Mouse (Mus musculus): ENCODE measurements at regions not wholly inside any gene's neighbourhood (a gene's known extent, or its start where the extent isn't known, plus 50 kb on each side); places are given as distances from the start of the nearest gene placed in this dataset.

DNA sequence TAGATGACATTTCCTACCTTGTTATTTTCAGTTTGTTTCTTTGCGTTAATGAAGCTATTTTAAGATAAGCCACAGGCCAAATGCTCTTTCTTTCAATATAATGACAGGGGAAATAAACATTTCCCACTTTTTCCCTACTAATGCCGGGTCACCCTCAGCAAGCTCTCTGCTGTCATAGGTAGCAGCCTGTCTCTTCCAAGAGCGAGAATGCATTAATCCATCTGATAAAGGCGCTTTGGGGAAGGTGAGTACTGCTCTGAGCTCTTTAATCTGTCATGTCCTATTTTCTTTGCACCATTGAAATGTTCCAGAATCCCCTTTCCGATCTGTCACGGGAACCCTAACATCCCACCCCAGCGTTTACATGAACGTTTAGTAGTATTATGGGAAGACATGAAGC is 96.0 kb upstream of the Mrps30 start:
- WGBS, result 61% methylated on average over 8 of the region's 8 CpGs
- no peaks in the 10 kb centered on the region for H3K36me3 ChIP-seq

DNA sequence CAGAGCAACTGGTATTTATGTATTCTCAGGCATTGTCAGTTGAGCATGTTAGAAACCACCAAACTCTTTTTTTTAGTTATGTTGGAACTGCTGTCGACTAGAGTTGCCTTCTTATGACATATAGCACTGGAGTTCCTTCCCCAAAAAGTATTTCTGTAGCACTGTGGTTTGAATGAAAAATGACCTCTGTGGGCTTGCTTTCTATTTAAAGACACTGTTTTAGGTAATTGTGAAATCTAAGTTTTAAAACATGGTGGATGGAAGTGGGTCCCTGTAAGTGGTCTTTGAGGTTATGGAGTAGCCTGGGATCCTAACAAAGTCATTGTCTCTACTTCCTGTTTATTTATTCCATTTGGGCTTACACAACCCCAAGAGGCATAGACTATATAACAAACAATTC is 93.2 kb upstream of the Mrps30 start:
- H3K36me3 ChIP-seq, result no peaks in the 10 kb centered on the region
- no peak overlapping the region for H3K4me3 ChIP-seq (replicated peaks)
- 84% methylated on average over 1 of the region's 1 CpGs for WGBS
- ATAC-seq (ENCODE audit: low FRiP score), result no peak
- no peak overlapping the region for H3K4me2 ChIP-seq
- no peaks in the 10 kb centered on the region for H3K27me3 ChIP-seq (replicated peaks)
- no peak overlapping the region for H3K9ac ChIP-seq (replicated peaks)
- H3K4me1 ChIP-seq, result no peaks in the 10 kb centered on the region
- H3K9me3 ChIP-seq (replicated peaks), result no peaks in the 10 kb centered on the region
- no peak overlapping the region for H3K27ac ChIP-seq (replicated peaks)

More for the DNA sequence above, 96.0 kb upstream of the Mrps30 start:
- ATAC-seq (ENCODE audit: low FRiP score), result no peak
- Histone ChIP-seq H3K4me3 (replicated peaks) (no peak overlapping the region), H3K27me3 (replicated peaks) (no peaks in the 10 kb centered on the region), H3K9ac (replicated peaks) (no peak overlapping the region), H3K4me2 (no peak overlapping the region), H3K9me3 (replicated peaks) (no peaks in the 10 kb centered on the region), H3K4me1 (no peaks in the 10 kb centered on the region), H3K27ac (replicated peaks) (no peak overlapping the region)

DNA sequence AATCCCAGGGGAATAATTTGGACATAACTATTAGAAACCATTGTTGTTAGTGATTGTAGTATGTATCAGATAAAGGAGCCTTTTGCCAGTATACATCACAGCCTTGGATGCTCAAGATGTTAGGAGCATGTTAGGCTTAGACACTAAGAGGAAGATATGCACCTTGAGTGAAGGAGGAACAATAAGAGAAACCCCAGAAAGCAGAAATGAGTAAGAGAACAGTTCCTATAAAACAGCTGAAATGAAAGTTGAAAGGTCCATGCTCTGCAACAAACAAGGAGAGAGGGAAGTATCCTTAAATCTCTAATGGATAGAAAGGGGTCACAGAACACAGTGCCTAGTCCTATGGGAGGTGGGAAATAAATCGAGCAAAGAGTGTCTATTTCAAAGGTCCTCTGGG is 91.4 kb upstream of the Mrps30 start:
- no peak for ATAC-seq (ENCODE audit: low FRiP score)
- Histone ChIP-seq H3K36me3 (no peaks in the 10 kb centered on the region), H3K27ac (replicated peaks) (no peak overlapping the region), H3K9me3 (replicated peaks) (no peaks in the 10 kb centered on the region), H3K4me3 (replicated peaks) (no peak overlapping the region), H3K27me3 (replicated peaks) (no peaks in the 10 kb centered on the region), H3K4me1 (no peaks in the 10 kb centered on the region), H3K9ac (replicated peaks) (no peak overlapping the region), H3K4me2 (no peak overlapping the region)
- WGBS, result 68% methylated on average over 1 of the region's 1 CpGs

DNA sequence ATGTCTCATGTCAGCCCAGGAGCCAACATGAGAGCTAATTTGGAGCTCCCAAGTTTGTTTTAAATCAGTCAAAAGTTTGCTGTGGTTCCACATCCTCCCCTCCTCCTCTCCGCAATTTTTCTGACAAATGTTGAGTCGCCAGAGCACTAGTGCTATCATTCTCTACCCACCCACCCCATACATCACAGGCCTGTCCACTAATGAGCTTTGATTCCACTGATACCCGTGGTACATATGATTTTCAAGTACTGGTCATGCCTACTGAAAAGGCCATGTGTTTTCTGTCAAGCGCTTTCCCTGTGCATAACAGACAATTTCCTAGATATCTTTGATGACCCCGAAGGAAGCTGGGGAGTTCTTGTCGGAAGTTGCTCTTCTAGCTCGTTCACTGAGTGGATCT is 85.5 kb upstream of the Mrps30 start:
- Histone ChIP-seq H3K36me3 (no peaks in the 10 kb centered on the region), H3K4me1 (no peaks in the 10 kb centered on the region), H3K4me2 (no peak overlapping the region), H3K9me3 (replicated peaks) (no peaks in the 10 kb centered on the region), H3K9ac (replicated peaks) (no peak overlapping the region), H3K27me3 (replicated peaks) (no peaks in the 10 kb centered on the region), H3K4me3 (replicated peaks) (no peak overlapping the region), H3K27ac (replicated peaks) (no peak overlapping the region)
- ATAC-seq (ENCODE audit: low FRiP score), result no peak
- 89% methylated on average over 7 of the region's 7 CpGs for WGBS

DNA sequence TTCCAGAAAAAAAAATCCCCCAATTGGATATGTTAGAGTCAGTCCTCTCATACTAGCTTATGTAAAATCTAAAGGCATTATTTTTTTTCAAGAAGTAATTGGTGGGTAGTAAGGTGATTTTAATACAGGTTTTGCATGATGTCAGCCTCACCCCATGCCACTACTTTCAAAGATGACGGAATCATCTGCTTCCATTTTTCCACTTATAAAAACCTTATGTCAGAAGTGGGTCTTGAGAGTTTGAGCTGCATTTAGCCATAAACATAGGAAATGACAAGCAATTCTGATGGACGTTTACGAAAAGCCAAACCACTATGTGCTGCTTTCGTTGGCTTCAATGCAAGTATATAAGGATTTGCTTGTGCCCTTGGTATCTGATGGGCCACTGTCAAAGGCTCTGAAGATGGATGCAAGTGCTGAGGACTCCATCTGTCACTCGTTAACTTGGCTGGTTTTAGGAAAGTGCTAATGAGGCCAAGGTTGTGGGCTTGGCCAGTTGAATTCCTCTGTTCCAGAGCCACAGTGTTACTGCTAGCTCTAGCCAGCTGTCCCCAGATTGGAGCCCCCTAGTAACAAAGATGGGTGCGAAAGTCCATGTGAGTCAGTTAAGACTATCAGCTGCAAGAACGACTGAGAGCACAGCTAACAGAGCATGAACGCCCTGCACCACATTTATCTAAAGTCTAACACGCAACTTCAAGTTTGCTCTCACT is 72.8 kb upstream of the Mrps30 start:
- Histone ChIP-seq H3K36me3 (no peaks in the 10 kb centered on the region), H3K4me3 (replicated peaks) (no peak overlapping the region), H3K4me2 (no peak overlapping the region), H3K27me3 (replicated peaks) (no peaks in the 10 kb centered on the region), H3K4me1 (no peaks in the 10 kb centered on the region), H3K9ac (replicated peaks) (no peak overlapping the region), H3K27ac (replicated peaks) (no peak overlapping the region), H3K9me3 (replicated peaks) (no peaks in the 10 kb centered on the region)
- WGBS, result 90% methylated on average over 9 of the region's 9 CpGs
- ATAC-seq (ENCODE audit: low FRiP score), result no peak

- no peaks in the 10 kb centered on the region for H3K27me3 ChIP-seq (replicated peaks)
- ATAC-seq (ENCODE audit: low FRiP score), result no peak
- H3K4me3 ChIP-seq (replicated peaks), result no peak overlapping the region
- no peaks in the 10 kb centered on the region for H3K9me3 ChIP-seq (replicated peaks)
- 75% methylated on average over 6 of the region's 6 CpGs for WGBS
- H3K9ac ChIP-seq (replicated peaks), result no peak overlapping the region
- H3K27ac ChIP-seq (replicated peaks), result no peak overlapping the region
- H3K4me1 ChIP-seq, result no peaks in the 10 kb centered on the region
- no peaks in the 10 kb centered on the region for H3K36me3 ChIP-seq
- no peak overlapping the region for H3K4me2 ChIP-seq
These were observed 62.1 kb upstream of the Mrps30 start for GRCm38 (mm10) chr13:118448977-118449705.

GRCm38 (mm10) chr13:118441322-118442064 is 54.4 kb upstream of the Mrps30 start:
- no peak overlapping the region for H3K4me3 ChIP-seq (replicated peaks)
- no peak overlapping the region for H3K27ac ChIP-seq (replicated peaks)
- H3K9me3 ChIP-seq (replicated peaks), result no peaks in the 10 kb centered on the region
- WGBS, result 90% methylated on average over 5 of the region's 5 CpGs
- no peaks in the 10 kb centered on the region for H3K36me3 ChIP-seq
- H3K4me1 ChIP-seq, result no peaks in the 10 kb centered on the region
- no peak overlapping the region for H3K9ac ChIP-seq (replicated peaks)
- no peak for ATAC-seq (ENCODE audit: low FRiP score)
- H3K4me2 ChIP-seq, result no peak overlapping the region
- H3K27me3 ChIP-seq (replicated peaks), result no peaks in the 10 kb centered on the region

Data from neural tube, embryonic 15.5 days (tissue).